22 mouse cellular contexts compared by ENCODE assay signal in genomic region chr8:25328318-25328717, GRCm38 (mm10).
DNase-seq lines count a peak whose midpoint lies in the region; ATAC-seq and TF ChIP-seq lines count a peak whose summit lies in the region.
"Had no signal": no experiment of that assay in that cellular context is flagged by ENCODE, and none has a peak within 500 bp of the region (broad histone marks: within the 10 kb centered on the region; RNA-seq: fewer than 3 reads in every experiment).

No protein-coding gene starts in this region.

- no peaks in the 10 kb centered on the region for H3K27me3 ChIP-seq in MEL (ENCODE audit: control insufficient read depth in 1 of 2, insufficient read depth in 2 of 2, low read length in 2 of 2)
- H3K27me3 ChIP-seq: embryonic facial prominence, embryonic 12.5 days; forebrain, embryonic 13.5 days; forebrain, embryonic 15.5 days; Patski had no signal

- no peaks in the 10 kb centered on the region for H3K9me3 ChIP-seq in MEL (replicated peaks; ENCODE audit: insufficient read depth, low read length)
- H3K9me3 ChIP-seq: embryonic facial prominence, embryonic 10.5 days; embryonic facial prominence, embryonic 12.5 days; forebrain, embryonic 13.5 days; forebrain, embryonic 15.5 days had no signal

- no peak for TF ChIP-seq RAD21 in MEL (IDR thresholded peaks at IDR 0.05; ENCODE audit: low read depth, low read length)

- no peaks in the 10 kb centered on the region for H3K79me2 ChIP-seq in MEL (ENCODE audit: control insufficient read depth, insufficient read depth, low read length, poor library complexity)

- TF ChIP-seq POLR2A in MEL (IDR thresholded peaks at IDR 0.05; ENCODE audit: control insufficient read depth in 1 of 2, insufficient read depth in 1 of 2, low read depth in 1 of 2, low read length in 2 of 2, poor library complexity in 1 of 2): no peak

- no peak for TF ChIP-seq CTCF in MEL (IDR thresholded peaks at IDR 0.05 in 2 of 3, conservative IDR thresholded peaks at IDR 0.05 in 1 of 3; ENCODE audit: control insufficient read depth in 1 of 3, insufficient read depth in 1 of 3, low read depth in 2 of 3, low read length in 3 of 3, poor library complexity in 1 of 3, severe bottlenecking in 1 of 3)

- peaks cover 0 to 7% of the 10 kb centered on the region in 2 experiments; a peak in 2 of 4 replicates for H3K36me3 ChIP-seq in MEL (ENCODE audit: control insufficient read depth in 1 of 2, insufficient read depth in 2 of 2, low read length in 2 of 2)
- H3K36me3 ChIP-seq: embryonic facial prominence, embryonic 10.5 days; embryonic facial prominence, embryonic 12.5 days; forebrain, embryonic 15.5 days had no signal

- no peak overlapping the region for H3K27ac ChIP-seq in MEL (ENCODE audit: control insufficient read depth, low read depth, low read length)
- H3K27ac ChIP-seq: embryonic facial prominence, embryonic 10.5 days; embryonic facial prominence, embryonic 12.5 days; forebrain, embryonic 13.5 days; forebrain, embryonic 15.5 days had no signal

- H3K4me1 ChIP-seq in MEL (ENCODE audit: control insufficient read depth in 1 of 2, insufficient read depth in 2 of 2, low read length in 2 of 2): peaks cover 0 to 3% of the 10 kb centered on the region in 2 experiments; a peak in 1 of 4 replicates
- H3K4me1 ChIP-seq: forebrain, embryonic 13.5 days; forebrain, embryonic 15.5 days had no signal

- TF ChIP-seq EP300 in MEL (IDR thresholded peaks at IDR 0.05; ENCODE audit: low read depth in 1 of 2, low read length in 2 of 2): peak; percentile 66 to 71

- peak; percentile 84 for ATAC-seq in common myeloid progenitor, adult 5-6 weeks (replicated peaks; ENCODE audit: low read depth, poor library complexity, severe bottlenecking)
- ATAC-seq in megakaryocyte-erythroid progenitor cell, adult 5-6 weeks (replicated peaks; ENCODE audit: low FRiP score, low TSS enrichment, poor library complexity, severe bottlenecking): peak; percentile 47; the same call in 1 of the 2 replicates
- ATAC-seq: activated CD4-positive, CD25-positive, alpha-beta regulatory T cell, adult 4 months; forebrain, embryonic 13.5 days; forebrain, embryonic 15.5 days; forebrain, postnatal 0 days; Patski had no signal

- H3K9ac ChIP-seq in MEL (ENCODE audit: control insufficient read depth, low read depth, low read length, poor library complexity, severe bottlenecking): no peak overlapping the region
- H3K9ac ChIP-seq: embryonic facial prominence, embryonic 12.5 days; forebrain, embryonic 13.5 days; forebrain, embryonic 15.5 days; forebrain, postnatal 0 days had no signal

- H3K4me3 ChIP-seq in MEL (ENCODE audit: control insufficient read depth in 1 of 2, insufficient read depth in 1 of 2, low read depth in 2 of 2, low read length in 2 of 2): no peak overlapping the region
- H3K4me3 ChIP-seq: embryonic facial prominence, embryonic 10.5 days; embryonic facial prominence, embryonic 12.5 days; forebrain, embryonic 13.5 days; forebrain, embryonic 15.5 days had no signal

- DNase-seq in A20 (ENCODE audit: low read depth, low spot score) (peak; percentile 9), MEL (ENCODE audit: low read depth, low spot score) (peak; percentile 75)
- no peak for DNase-seq in frontal cortex, postnatal 14 days (ENCODE audit: low spot score in 2 of 2)
- no peak for DNase-seq in adrenal gland, postnatal 36 days
- no peak for DNase-seq in gastrocnemius, adult 8-10 months (ENCODE audit: low spot score in 2 of 2)
- DNase-seq: adrenal gland, adult 8-10 months; adrenal gland, postnatal 14 days; cerebellum, adult 11 months; cerebellum, adult 18-20 months; cerebellum, adult 8-10 months; cerebellum, adult 9-11 months; cerebellum, postnatal 14 days; cerebellum, postnatal 36 days; forebrain, postnatal 0 days had no signal

TF ChIP-seq in MEL, 35 proteins besides CTCF, POLR2A, EP300 and RAD21:
- TF ChIP-seq ZC3H11A (IDR thresholded peaks at IDR 0.05; ENCODE audit: low read depth, low read length): no peak
- TF ChIP-seq ZNF384 (IDR thresholded peaks at IDR 0.05; ENCODE audit: low read depth, low read length): 0 out of 2 replicates have a peak, but pooled peaks have one; percentile 18
- TF ChIP-seq GATA1 (IDR thresholded peaks at IDR 0.05; ENCODE audit: low read depth, low read length): peak; percentile 80
- peak; percentile 32; the same call in 1 of the 2 replicates for TF ChIP-seq TCF12 (IDR thresholded peaks at IDR 0.05; ENCODE audit: low read depth, low read length)
- no peak for TF ChIP-seq POLR2AphosphoS5 (IDR thresholded peaks at IDR 0.05; ENCODE audit: borderline replicate concordance, low read depth, low read length)
- no peak for TF ChIP-seq UBTF (IDR thresholded peaks at IDR 0.05; ENCODE audit: borderline replicate concordance, insufficient read depth, low read depth, low read length)
- TF ChIP-seq NELFE (IDR thresholded peaks at IDR 0.05; ENCODE audit: low read depth, low read length): no peak
- no peak for TF ChIP-seq E2F4 (IDR thresholded peaks at IDR 0.05; ENCODE audit: borderline replicate concordance, low read depth, low read length)
- no peak for TF ChIP-seq USF1 (IDR thresholded peaks at IDR 0.05; ENCODE audit: low read depth, low read length)
- TF ChIP-seq GABPA (IDR thresholded peaks at IDR 0.05; ENCODE audit: low read depth, low read length): no peak
- TF ChIP-seq SMC3 (IDR thresholded peaks at IDR 0.05; ENCODE audit: low read depth, low read length): no peak
- no peak for TF ChIP-seq TAL1 (IDR thresholded peaks at IDR 0.05; ENCODE audit: low read length)
- peak; percentile 51; the same call in 1 of the 2 replicates for TF ChIP-seq ETS1 (IDR thresholded peaks at IDR 0.05; ENCODE audit: low read depth, low read length)
- TF ChIP-seq KAT2A (conservative IDR thresholded peaks at IDR 0.05; ENCODE audit: low read depth, low read length): no peak
- TF ChIP-seq CHD1 (IDR thresholded peaks at IDR 0.05; ENCODE audit: low read depth, low read length): no peak
TF ChIP-seq in MEL: peak in this region for 4.

Comparison
In these comparisons a context has a peak if more than half of its experiments do, and no peak if none do; other contexts are left out.
1. DNase-seq: peak in A20 (single experiment) and MEL (single experiment); none in frontal cortex, postnatal 14 days (0 of 2), adrenal gland, postnatal 36 days (0 of 2) and gastrocnemius, adult 8-10 months (0 of 2).